Mouse (Mus musculus): ENCODE data around the gene Gdf9.

GRCm38 (mm10) chr11:53428716-53429057 is 2.1 kb upstream of the Gdf9 start:
- TF ChIP-seq GATA1 (IDR thresholded peaks at IDR 0.05; ENCODE audit: borderline replicate concordance, low read length) (no peak), FLI1 (IDR thresholded peaks at IDR 0.05; ENCODE audit: low read length) (no peak)
